Mouse (Mus musculus) olfactory bulb, adult 2 months (tissue): ENCODE measurements at regions not wholly inside any gene's neighbourhood (a gene's known extent, or its start where the extent isn't known, plus 50 kb on each side); places are given as distances from the start of the nearest gene placed in this dataset.
"Not testable (repeated sequence)": the region's sequence is repeated elsewhere in the genome, so short reads cannot be mapped to it uniquely, and the experiment has no call there.

Source experiments
- H3K27ac ChIP-seq: fragments of 200-500 bp; 2 replicates; pipeline ENCODE4 v1.5.1; 2012; ENCODE audit warnings: low read depth, low read length; ENCODE audit not compliant: insufficient read depth
- H3K4me1 ChIP-seq: fragments of 200-500 bp; 2 replicates; pipeline ENCODE4 v1.6.1; 2012; ENCODE audit warnings: low read length; ENCODE audit not compliant: control insufficient read depth, insufficient read depth
- H3K4me3 ChIP-seq: fragments of 200-500 bp; 2 replicates; pipeline ENCODE4 v1.5.1; 2012; ENCODE audit warnings: mild to moderate bottlenecking, low read depth, low read length, moderate library complexity; ENCODE audit not compliant: insufficient read depth
- CTCF ChIP-seq: fragments of 200-500 bp; IDR thresholded peaks from 2 replicates; pipeline ENCODE4 v1.5.1; 2012; ENCODE audit warnings: low read depth, mild to moderate bottlenecking, low read length, moderate library complexity; ENCODE audit not compliant: insufficient read depth
- POLR2A ChIP-seq: fragments of 200-500 bp; IDR thresholded peaks from 2 replicates; pipeline ENCODE4 v1.6.1; 2012; ENCODE audit warnings: mild to moderate bottlenecking, low read depth, low read length, moderate library complexity; ENCODE audit not compliant: insufficient read depth
- WGBS: fragments of 180-500 bp; shearing (Covaris S2); methylation state at CpG from one replicate; pipeline ENCODE4 v1.1.7; 2018; 5-methylcytosine and 5-hydroxymethylcytosine counted together

- Histone ChIP-seq H3K4me1 (no peaks in the 10 kb centered on the region), H3K4me3 (no peak overlapping the region), H3K27ac (no peak overlapping the region)
- TF ChIP-seq POLR2A (no peak), CTCF (no peak)
- 91% methylated on average over 4 of the region's 4 CpGs for WGBS
Measured at GRCm38 (mm10) chr6:48215212-48215611, 128.8 kb upstream of the Zfp746 start.

- H3K27ac ChIP-seq, result no peak overlapping the region
- H3K4me1 ChIP-seq, result no peaks in the 10 kb centered on the region
- no peak for TF ChIP-seq CTCF
- no peak for TF ChIP-seq POLR2A
- WGBS, result 92% methylated on average over 2 of the region's 2 CpGs
- no peak overlapping the region for H3K4me3 ChIP-seq
Measured at GRCm38 (mm10) chr6:48209739-48210138, 123.3 kb upstream of the Zfp746 start.

GRCm38 (mm10) chr6:48209103-48209502 lies 122.7 kb upstream of the Zfp746 start:
- Histone ChIP-seq H3K27ac (no peak overlapping the region), H3K4me3 (no peak overlapping the region), H3K4me1 (no peaks in the 10 kb centered on the region)
- WGBS, result 90% methylated on average over 2 of the region's 2 CpGs
- TF ChIP-seq CTCF, result no peak

GRCm38 (mm10) chr6:48205722-48206121 lies 119.3 kb upstream of the Zfp746 start:
- 93% methylated on average over 5 of the region's 5 CpGs for WGBS
- Histone ChIP-seq H3K4me3 (no peak overlapping the region), H3K27ac (no peak overlapping the region), H3K4me1 (0 out of 2 replicates have a peak, but pooled peaks cover 1% of the 10 kb centered on the region)
- no peak for TF ChIP-seq POLR2A
- no peak for TF ChIP-seq CTCF

GRCm38 (mm10) chr6:48199951-48200350 lies 113.6 kb upstream of the Zfp746 start:
- Histone ChIP-seq H3K27ac (no peak overlapping the region), H3K4me1 (peaks cover 6% of the 10 kb centered on the region; the same call in 1 of the 2 replicates), H3K4me3 (no peak overlapping the region)
- TF ChIP-seq CTCF, result no peak
- TF ChIP-seq POLR2A, result no peak
- 78% methylated on average over 3 of the region's 3 CpGs for WGBS

GRCm38 (mm10) chr6:48198806-48199205 lies 112.4 kb upstream of the Zfp746 start:
- WGBS, result 90% methylated on average over 1 of the region's 1 CpGs
- TF ChIP-seq POLR2A, result no peak
- TF ChIP-seq CTCF, result no peak
- no peak overlapping the region for H3K4me3 ChIP-seq
- peaks cover 6% of the 10 kb centered on the region; the same call in 1 of the 2 replicates for H3K4me1 ChIP-seq
- H3K27ac ChIP-seq, result no peak overlapping the region

- TF ChIP-seq CTCF, result no peak
- TF ChIP-seq POLR2A, result no peak
- 67% methylated on average over 4 of the region's 4 CpGs for WGBS
- Histone ChIP-seq H3K27ac (peak overlapping the region; percentile 3; the same call in 1 of the 2 replicates), H3K4me3 (no peak overlapping the region), H3K4me1 (peaks cover 6% of the 10 kb centered on the region; the same call in 1 of the 2 replicates)
Measured at GRCm38 (mm10) chr6:48197696-48198378, 111.4 kb upstream of the Zfp746 start.

GRCm38 (mm10) chr6:48188363-48188762 lies 102.0 kb upstream of the Zfp746 start:
- H3K4me3 ChIP-seq, H3K27ac ChIP-seq, H3K4me1 ChIP-seq: not testable (repeated sequence)
- 55% methylated on average over 2 of the region's 2 CpGs for WGBS

GRCm38 (mm10) chr6:48185311-48185710 lies 98.9 kb upstream of the Zfp746 start:
- Histone ChIP-seq H3K27ac (no peak overlapping the region), H3K4me1 (0 out of 2 replicates have a peak, but pooled peaks cover 3% of the 10 kb centered on the region), H3K4me3 (no peak overlapping the region)
- no peak for TF ChIP-seq CTCF
- no peak for TF ChIP-seq POLR2A
- 67% methylated on average over 1 of the region's 1 CpGs for WGBS

GRCm38 (mm10) chr6:48178360-48179120 lies 92.1 kb upstream of the Zfp746 start:
- Histone ChIP-seq H3K4me1 (peaks cover 3% of the 10 kb centered on the region; the same call in 1 of the 2 replicates), H3K4me3 (no peak overlapping the region), H3K27ac (no peak overlapping the region)
- 64% methylated on average over 3 of the region's 3 CpGs for WGBS
- TF ChIP-seq POLR2A (no peak), CTCF (no peak)
